Mouse (Mus musculus) forebrain, postnatal 0 days (tissue): ENCODE data around the gene Cul3. TPM values are rescaled to one million over a fixed set of nuclear protein-coding genes. Genes with fewer than 3 reads are reported as not detected.

Source experiments
- ATAC-seq: fragments of 200-750 bp; cut with Nextera tagmentation; 2 replicates; pipeline ENCODE4 v1.8.0; 2017; ENCODE audit warnings: mild to moderate bottlenecking, moderate library complexity
- DNase-seq: peaks from one replicate; pipeline ENCODE4 v3.0.0-alpha.2; 2015
- H3K27ac ChIP-seq: fragments of 300-500 bp; sonication (generic); 2 replicates; pipeline ENCODE4 v1.5.1; 2014; ENCODE audit warnings: low read depth, mild to moderate bottlenecking, antibody characterized with exemption, low read length, moderate library complexity, mixed read lengths
- H3K27me3 ChIP-seq: fragments of 300-500 bp; sonication (generic); 2 replicates; pipeline ENCODE4 v1.6.1; 2014; ENCODE audit warnings: mild to moderate bottlenecking, low read length, mixed read lengths; ENCODE audit not compliant: insufficient read depth
- H3K36me3 ChIP-seq: fragments of 300-500 bp; sonication (generic); 2 replicates; pipeline ENCODE4 v1.6.1; 2014; ENCODE audit warnings: mild to moderate bottlenecking, moderate library complexity; ENCODE audit not compliant: insufficient read depth
- H3K4me1 ChIP-seq: fragments of 300-500 bp; sonication (generic); 2 replicates; pipeline ENCODE4 v1.6.1; 2014; ENCODE audit warnings: antibody characterized with exemption; ENCODE audit not compliant: insufficient read depth
- H3K4me2 ChIP-seq: fragments of 300-500 bp; sonication (generic); 2 replicates; pipeline ENCODE4 v1.6.1; 2014; ENCODE audit warnings: low read depth, mild to moderate bottlenecking, moderate library complexity
- H3K4me3 ChIP-seq: fragments of 300-500 bp; sonication (generic); 2 replicates; pipeline ENCODE4 v1.5.1; 2014; ENCODE audit warnings: low read depth, low read length, mixed read lengths
- H3K9ac ChIP-seq: fragments of 300-500 bp; sonication (generic); 2 replicates; pipeline ENCODE4 v1.6.1; 2014; ENCODE audit warnings: mild to moderate bottlenecking
- H3K9me3 ChIP-seq: fragments of 300-500 bp; sonication (generic); 2 replicates; pipeline ENCODE4 v1.6.1; 2016; ENCODE audit warnings: low read length
- CTCF ChIP-seq: sonication (generic); IDR thresholded peaks from 2 replicates; pipeline ENCODE4 v1.5.1; 2016; ENCODE audit warnings: antibody characterized with exemption, control low read depth, low read depth
- WGBS: fragments of 180-500 bp; shearing (Covaris S2); extraction: QIAGEN DNeasy Blood & Tissue Kit; methylation state at CpG from one replicate; pipeline ENCODE4 v1.1.7; 2014; 5-methylcytosine and 5-hydroxymethylcytosine counted together
- polyA plus RNA-seq: library from polyadenylated mRNA; unstranded; fragments of >200 nt; fragmentation: Nextera tagmentation; extraction: Ambion mirVana; gene quantifications from 2 replicates; pipeline ENCODE4 v1.2.1, GENCODE M21; 2015
- total RNA-seq: library from RNA; depleted of rRNA; stranded (reverse); fragments of >200 nt; gene quantifications from 2 replicates; pipeline ENCODE4 v1.2.3, GENCODE M21; 2014

Gene Cul3
- total and polyA plus RNA-seq, 2 experiments from 2014 or later: 25.5 to 99.6 TPM

DNA sequence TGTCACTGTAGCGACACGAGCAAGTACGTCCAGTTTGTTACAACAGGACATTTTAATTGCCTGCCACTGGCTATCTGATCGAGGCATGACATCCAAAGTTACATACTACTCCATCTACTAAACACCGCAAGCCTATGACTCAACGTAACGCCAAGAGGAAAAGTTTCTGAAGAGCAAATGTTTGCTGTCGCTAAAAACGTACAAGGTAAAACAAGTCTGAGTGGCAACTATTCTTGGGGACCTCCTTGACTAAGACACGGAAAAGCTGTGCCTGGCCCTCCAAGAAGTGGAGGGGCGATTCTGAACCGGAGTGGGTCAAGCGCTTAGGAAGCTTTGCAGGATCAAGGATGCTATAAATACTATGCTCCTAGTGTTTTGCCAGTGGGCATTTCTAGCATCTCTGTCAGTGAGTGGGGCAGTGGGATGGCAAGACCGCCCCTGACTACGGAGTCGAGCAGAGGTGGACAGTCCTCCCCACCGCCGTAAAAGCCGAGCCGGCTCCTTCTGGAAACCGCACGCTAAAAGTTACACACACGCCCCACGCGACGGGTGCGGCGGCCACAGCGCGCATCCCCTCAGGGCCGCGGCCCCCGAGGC lies 757 bp downstream of the Cul3 start:
- TF ChIP-seq CTCF: no peak
- Histone ChIP-seq H3K36me3 (no peaks in the 10 kb centered on the region), H3K9ac (peak overlapping the region; percentile 97), H3K27ac (peak overlapping the region; percentile 99), H3K9me3 (no peaks in the 10 kb centered on the region), H3K4me3 (peak overlapping the region; percentile 96), H3K27me3 (no peaks in the 10 kb centered on the region), H3K4me1 (peaks cover 11% of the 10 kb centered on the region; the same call in 1 of the 2 replicates), H3K4me2 (peak overlapping the region; percentile 53)
- under 1% methylated on average over 33 of the region's 33 CpGs for WGBS
- DNase-seq: peak; percentile 17
- peak; percentile 0; the same call in 1 of the 2 replicates for ATAC-seq

DNA sequence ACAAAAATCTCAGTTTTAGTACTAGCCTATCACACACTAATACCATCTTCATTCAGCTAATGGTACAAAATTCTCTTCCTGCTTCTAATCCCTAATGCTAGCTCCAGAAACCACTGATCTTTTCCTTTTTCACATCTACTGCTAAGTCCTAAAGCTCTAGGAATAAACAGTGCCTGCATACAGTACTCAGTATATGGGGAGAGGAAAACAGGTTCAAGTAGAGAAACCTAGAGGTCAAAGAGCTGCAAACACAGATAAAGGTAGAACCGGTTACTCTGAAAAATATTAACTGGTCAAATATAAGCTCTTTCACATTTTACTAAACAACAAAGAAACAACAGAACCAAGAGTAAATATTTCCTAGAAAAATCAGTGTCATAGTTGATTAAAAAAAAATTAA lies 1.9 kb downstream of the Cul3 start:
- Histone ChIP-seq H3K9me3 (no peaks in the 10 kb centered on the region), H3K9ac (no peak overlapping the region; the same call in 1 of the 2 replicates), H3K36me3 (no peaks in the 10 kb centered on the region), H3K4me2 (peak overlapping the region; percentile 53), H3K27me3 (no peaks in the 10 kb centered on the region), H3K27ac (no peak overlapping the region), H3K4me1 (peaks cover 11% of the 10 kb centered on the region; the same call in 1 of the 2 replicates), H3K4me3 (peak overlapping the region; percentile 96)
- TF ChIP-seq CTCF: no peak
- DNase-seq: no peak
- WGBS: 51% methylated on average over 1 of the region's 1 CpGs
- ATAC-seq: no peak

DNA sequence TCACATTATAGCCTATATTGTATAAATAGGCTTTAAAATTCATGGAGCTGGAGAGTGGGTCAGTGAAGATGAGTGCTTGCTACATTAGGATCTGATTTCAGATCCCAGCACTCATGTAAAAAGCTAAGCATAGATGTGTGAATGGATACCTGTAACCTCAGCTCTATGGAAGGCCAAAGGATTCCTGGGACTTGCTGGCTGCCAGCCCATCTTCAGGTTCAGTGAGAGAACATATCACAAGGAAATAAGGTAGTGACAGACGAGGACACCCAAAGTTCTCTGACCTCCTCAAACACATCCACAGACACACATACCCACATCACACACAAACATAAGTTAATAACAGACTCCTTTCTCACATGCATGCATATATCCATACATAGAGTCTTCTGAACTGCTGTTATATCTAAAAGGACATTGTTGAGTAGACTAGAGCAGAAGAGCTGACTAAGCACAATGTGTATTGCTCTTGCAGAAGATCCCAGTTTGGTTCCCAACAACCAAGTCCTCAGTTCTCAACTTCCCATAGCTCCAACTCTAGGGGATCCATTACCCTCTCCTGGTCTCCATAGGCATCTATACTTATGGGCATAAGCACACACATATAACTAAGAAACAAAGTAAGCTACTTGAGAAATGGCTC lies 4.4 kb downstream of the Cul3 start:
- DNase-seq (no peak), ATAC-seq (no peak)
- WGBS: 68% methylated on average over 1 of the region's 1 CpGs
- no peak for TF ChIP-seq CTCF
- Histone ChIP-seq H3K4me3 (no peak overlapping the region), H3K36me3 (no peaks in the 10 kb centered on the region), H3K4me2 (no peak overlapping the region), H3K4me1 (peaks cover 11% of the 10 kb centered on the region; the same call in 1 of the 2 replicates), H3K9ac (no peak overlapping the region), H3K27ac (no peak overlapping the region), H3K27me3 (no peaks in the 10 kb centered on the region), H3K9me3 (no peaks in the 10 kb centered on the region)

DNA sequence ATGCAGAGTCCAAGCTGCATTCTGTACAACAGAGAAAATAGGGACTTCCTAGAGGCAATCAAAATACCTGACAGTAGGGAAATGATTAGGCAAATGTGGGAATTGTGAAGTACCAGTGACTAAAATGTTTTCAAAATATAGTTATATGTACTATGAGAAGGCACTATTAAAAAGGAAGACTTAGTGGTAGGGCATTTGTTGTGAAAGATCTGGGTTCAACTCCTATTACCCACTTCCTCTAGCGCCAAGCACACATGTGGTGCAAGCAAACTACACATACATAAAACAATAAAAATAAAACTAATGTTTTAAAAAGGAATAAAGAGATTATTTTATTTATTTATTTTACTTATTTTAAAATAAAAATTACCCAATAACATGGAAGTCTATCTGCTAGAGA lies 5.2 kb downstream of the Cul3 start:
- no peaks in the 10 kb centered on the region for H3K9me3 ChIP-seq
- H3K27ac ChIP-seq: no peak overlapping the region
- H3K4me1 ChIP-seq: peaks cover 11% of the 10 kb centered on the region; the same call in 1 of the 2 replicates
- H3K4me3 ChIP-seq: no peak overlapping the region
- ATAC-seq: no peak
- no peaks in the 10 kb centered on the region for H3K36me3 ChIP-seq
- H3K27me3 ChIP-seq: no peaks in the 10 kb centered on the region
- WGBS: 100% methylated on average over 1 of the region's 1 CpGs
- H3K4me2 ChIP-seq: no peak overlapping the region
- DNase-seq: no peak
- no peak for TF ChIP-seq CTCF
- no peak overlapping the region for H3K9ac ChIP-seq

DNA sequence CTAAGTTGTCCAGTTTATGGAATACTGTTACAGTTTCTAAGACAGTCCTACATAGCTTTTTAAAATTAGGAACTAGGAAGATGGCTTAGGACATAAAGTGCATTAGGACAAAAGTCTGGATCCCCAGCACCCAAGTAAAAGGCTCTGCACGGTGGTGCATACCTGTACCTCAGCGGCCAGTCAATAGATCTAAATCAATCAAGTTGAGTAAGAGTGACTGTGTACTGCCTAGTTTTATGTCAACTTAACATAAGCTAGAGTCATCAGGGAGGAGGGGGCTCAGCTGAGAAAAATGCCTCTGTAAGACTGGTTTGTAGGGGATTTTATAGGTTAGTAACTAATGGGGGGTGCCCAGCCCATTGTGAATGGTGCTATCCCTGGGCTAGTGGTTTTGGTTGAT lies 9.3 kb downstream of the Cul3 start:
- H3K36me3 ChIP-seq: no peaks in the 10 kb centered on the region
- no peak overlapping the region for H3K27ac ChIP-seq
- no peaks in the 10 kb centered on the region for H3K4me1 ChIP-seq
- no peak for DNase-seq
- no peak overlapping the region for H3K4me2 ChIP-seq
- no peak for ATAC-seq
- no peak overlapping the region for H3K4me3 ChIP-seq
- H3K27me3 ChIP-seq: no peaks in the 10 kb centered on the region
- 93% methylated on average over 2 of the region's 2 CpGs for WGBS
- no peaks in the 10 kb centered on the region for H3K9me3 ChIP-seq
- no peak for TF ChIP-seq CTCF
- H3K9ac ChIP-seq: no peak overlapping the region

DNA sequence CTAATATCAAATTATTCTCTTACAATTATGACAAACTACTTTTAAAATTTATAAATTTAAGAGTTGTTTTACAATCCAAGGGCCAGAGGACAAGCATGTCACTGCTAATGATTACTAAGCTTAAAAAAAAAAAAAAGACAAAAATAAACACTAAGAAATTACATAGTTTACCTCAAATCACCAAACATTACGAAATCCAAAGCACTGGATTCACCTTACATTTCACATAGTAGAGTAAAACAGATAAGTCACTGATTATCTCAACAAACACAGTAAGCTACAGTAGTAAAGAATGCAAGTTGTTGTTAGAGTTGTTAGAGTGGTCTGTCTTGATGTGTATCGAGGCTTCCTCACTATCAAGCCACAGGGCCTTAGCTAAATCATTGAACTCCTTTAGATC lies 14.5 kb downstream of the Cul3 start:
- no peaks in the 10 kb centered on the region for H3K4me1 ChIP-seq
- DNase-seq (no peak), ATAC-seq (no peak)
- no peak for TF ChIP-seq CTCF
- no peak overlapping the region for H3K4me2 ChIP-seq
- H3K9me3 ChIP-seq: no peaks in the 10 kb centered on the region
- no peak overlapping the region for H3K27ac ChIP-seq
- H3K36me3 ChIP-seq: no peaks in the 10 kb centered on the region
- no peaks in the 10 kb centered on the region for H3K27me3 ChIP-seq
- H3K4me3 ChIP-seq: no peak overlapping the region
- no peak overlapping the region for H3K9ac ChIP-seq
- WGBS: 93% methylated on average over 2 of the region's 2 CpGs

DNA sequence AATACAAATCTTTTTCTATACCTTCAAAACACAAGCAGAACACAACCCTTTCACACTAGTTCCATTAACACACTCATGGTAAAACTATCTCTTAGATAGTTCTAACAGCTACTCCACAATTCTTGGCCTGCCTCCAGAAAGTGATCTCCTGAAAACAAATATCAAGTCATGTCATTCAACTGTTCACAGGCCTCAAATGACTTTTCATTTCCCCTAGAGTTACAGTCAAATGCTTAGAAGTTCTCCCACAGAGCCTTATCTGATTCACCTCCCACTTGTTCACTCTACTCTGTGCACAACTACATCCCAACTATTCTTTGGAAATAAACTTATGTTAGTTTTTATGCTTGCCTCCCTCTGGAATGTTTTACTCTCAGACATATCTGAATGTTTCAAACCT lies 15.9 kb downstream of the Cul3 start:
- Histone ChIP-seq H3K27me3 (no peaks in the 10 kb centered on the region), H3K4me1 (no peaks in the 10 kb centered on the region), H3K36me3 (no peaks in the 10 kb centered on the region), H3K4me2 (no peak overlapping the region), H3K27ac (no peak overlapping the region), H3K4me3 (no peak overlapping the region), H3K9ac (no peak overlapping the region), H3K9me3 (no peaks in the 10 kb centered on the region)
- no peak for TF ChIP-seq CTCF
- no peak for ATAC-seq
- DNase-seq: no peak
